Mouse (Mus musculus): ENCODE measurements around the gene Gm42669. TPM values are rescaled to one million over a fixed set of nuclear protein-coding genes. Genes with fewer than 3 reads are reported as not detected.

Gm42669 gene
- polyA plus RNA-seq, 1 experiment from 2014 or later = 0.52 TPM

GRCm38 (mm10) chr5:107497519-107498501, 9.6 kb upstream of the Gm42669 start:
- 18% methylated on average over 10 of the region's 10 CpGs for WGBS
- Histone ChIP-seq H3K4me1 (peaks cover 48% of the 10 kb centered on the region), H3K9ac (replicated peaks) (peak overlapping the region; percentile 61), H3K4me3 (peak overlapping the region; percentile 37), H3K36me3 (peaks cover 2% of the 10 kb centered on the region; the same call in 1 of the 2 replicates), H3K4me2 (replicated peaks) (peak overlapping the region; percentile 58), H3K27ac (replicated peaks) (peak overlapping the region; percentile 91), H3K9me3 (no peaks in the 10 kb centered on the region), H3K27me3 (no peaks in the 10 kb centered on the region)
- peak; percentile 96 for ATAC-seq (replicated peaks)

DNA sequence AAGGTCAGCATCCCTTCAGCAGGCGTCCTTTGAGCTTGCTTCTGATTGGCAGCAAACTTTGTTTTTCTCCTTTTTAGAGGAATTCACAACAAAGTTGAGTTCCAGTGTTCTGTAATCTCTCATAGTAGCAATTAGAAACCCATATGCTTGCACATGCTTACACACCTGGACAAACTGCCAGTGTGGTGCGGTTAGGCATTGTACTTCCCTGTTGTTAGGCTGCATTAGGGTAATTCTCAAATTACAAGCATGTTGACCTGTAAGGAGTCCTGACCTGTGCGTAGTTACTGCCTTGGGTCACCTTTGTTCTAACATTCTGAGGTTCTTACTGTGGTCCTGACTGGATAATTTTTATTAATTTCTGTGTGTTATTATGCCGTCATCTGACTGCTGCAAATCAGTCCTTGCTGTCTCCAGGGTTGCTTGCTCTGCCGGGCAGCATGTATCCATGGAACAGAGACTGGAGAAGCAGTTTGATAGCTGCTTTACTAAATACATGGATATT, 8.6 kb upstream of the Gm42669 start:
- peak overlapping the region; percentile 91 for H3K27ac ChIP-seq (replicated peaks)
- no peaks in the 10 kb centered on the region for H3K9me3 ChIP-seq
- no peaks in the 10 kb centered on the region for H3K27me3 ChIP-seq
- H3K4me2 ChIP-seq (replicated peaks) = peak overlapping the region; percentile 58
- no peak for ATAC-seq (replicated peaks)
- H3K4me1 ChIP-seq = peaks cover 48% of the 10 kb centered on the region
- H3K9ac ChIP-seq (replicated peaks) = peak overlapping the region; percentile 61
- H3K36me3 ChIP-seq = peaks cover 7% of the 10 kb centered on the region
- H3K4me3 ChIP-seq = peak overlapping the region; percentile 37
- WGBS = 45% methylated on average over 5 of the region's 5 CpGs

- H3K27ac ChIP-seq (replicated peaks) = peak overlapping the region; percentile 50
Measured at GRCm38 (mm10) chr5:107499891-107500535, 7.4 kb upstream of the Gm42669 start.

GRCm38 (mm10) chr5:107500741-107501140, 6.7 kb upstream of the Gm42669 start:
- H3K36me3 ChIP-seq = peaks cover 19% of the 10 kb centered on the region
- no peak overlapping the region for H3K4me2 ChIP-seq (replicated peaks)
- H3K9ac ChIP-seq (replicated peaks) = no peak overlapping the region

More at GRCm38 (mm10) chr5:107499891-107500535, 7.4 kb upstream of the Gm42669 start:
- Histone ChIP-seq H3K4me3 (no peak overlapping the region), H3K9ac (replicated peaks) (no peak overlapping the region), H3K4me1 (peaks cover 48% of the 10 kb centered on the region), H3K4me2 (replicated peaks) (peak overlapping the region; percentile 5), H3K36me3 (peaks cover 12% of the 10 kb centered on the region), H3K9me3 (no peaks in the 10 kb centered on the region), H3K27me3 (no peaks in the 10 kb centered on the region)
- WGBS = 66% methylated on average over 5 of the region's 5 CpGs
- ATAC-seq (replicated peaks) = no peak

DNA sequence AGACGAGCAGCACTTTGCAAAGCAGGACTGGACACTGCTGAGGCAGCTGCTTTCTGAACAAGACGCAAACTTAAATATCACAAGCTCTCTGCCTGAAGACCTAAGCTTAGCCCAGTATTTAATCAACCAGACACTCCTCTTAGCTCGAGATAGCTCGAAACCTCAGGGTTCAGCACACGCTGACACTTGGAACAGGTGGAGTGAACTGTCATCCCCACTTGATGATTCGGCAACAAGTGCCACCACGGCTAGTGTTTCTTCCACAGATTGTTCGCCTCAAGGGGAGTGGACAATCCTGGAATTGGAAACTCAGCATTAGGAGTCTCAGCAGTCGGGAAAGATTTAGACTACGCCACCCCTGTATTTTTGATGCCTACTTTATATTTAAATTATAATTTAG, 3.1 kb downstream of the Gm42669 start:
- WGBS = 93% methylated on average over 10 of the region's 10 CpGs
- Histone ChIP-seq H3K4me2 (replicated peaks) (no peak overlapping the region), H3K4me1 (no peaks in the 10 kb centered on the region), H3K27me3 (no peaks in the 10 kb centered on the region), H3K36me3 (peaks cover 32% of the 10 kb centered on the region), H3K4me3 (no peak overlapping the region), H3K27ac (replicated peaks) (no peak overlapping the region), H3K9me3 (no peaks in the 10 kb centered on the region), H3K9ac (replicated peaks) (no peak overlapping the region)
- no peak for ATAC-seq (replicated peaks)

More at GRCm38 (mm10) chr5:107500741-107501140, 6.7 kb upstream of the Gm42669 start:
- Histone ChIP-seq H3K4me1 (peaks cover 48% of the 10 kb centered on the region), H3K27me3 (no peaks in the 10 kb centered on the region), H3K9me3 (no peaks in the 10 kb centered on the region), H3K4me3 (no peak overlapping the region), H3K27ac (replicated peaks) (peak overlapping the region; percentile 56)
- no peak for ATAC-seq (replicated peaks)
- WGBS = 45% methylated on average over 1 of the region's 1 CpGs

- ATAC-seq (replicated peaks) = no peak
- 65% methylated on average over 2 of the region's 2 CpGs for WGBS
Measured at GRCm38 (mm10) chr5:107511326-107511725, 3.9 kb downstream of the Gm42669 start.

GRCm38 (mm10) chr5:107513583-107513982, 6.2 kb downstream of the Gm42669 start:
- Histone ChIP-seq H3K9me3 (no peaks in the 10 kb centered on the region), H3K27me3 (no peaks in the 10 kb centered on the region), H3K36me3 (peaks cover 11% of the 10 kb centered on the region), H3K9ac (replicated peaks) (no peak overlapping the region), H3K4me1 (peaks cover 3% of the 10 kb centered on the region; the same call in 1 of the 2 replicates), H3K27ac (replicated peaks) (no peak overlapping the region), H3K4me2 (replicated peaks) (no peak overlapping the region), H3K4me3 (no peak overlapping the region)
- WGBS = 53% methylated on average over 7 of the region's 7 CpGs
- 0 out of 2 replicates have a peak, but pooled peaks have one; percentile 32 for ATAC-seq (replicated peaks)

More at GRCm38 (mm10) chr5:107511326-107511725, 3.9 kb downstream of the Gm42669 start:
- no peaks in the 10 kb centered on the region for H3K4me1 ChIP-seq
- no peaks in the 10 kb centered on the region for H3K9me3 ChIP-seq
- no peak overlapping the region for H3K9ac ChIP-seq (replicated peaks)
- H3K27ac ChIP-seq (replicated peaks) = no peak overlapping the region
- H3K27me3 ChIP-seq = no peaks in the 10 kb centered on the region
- H3K4me2 ChIP-seq (replicated peaks) = no peak overlapping the region
- H3K36me3 ChIP-seq = peaks cover 27% of the 10 kb centered on the region
- H3K4me3 ChIP-seq = no peak overlapping the region

GRCm38 (mm10) chr5:107515453-107515852, 8.0 kb downstream of the Gm42669 start:
- 97% methylated on average over 3 of the region's 3 CpGs for WGBS
- Histone ChIP-seq H3K9ac (replicated peaks) (no peak overlapping the region), H3K27me3 (no peaks in the 10 kb centered on the region), H3K27ac (replicated peaks) (no peak overlapping the region), H3K4me1 (peaks cover 5% of the 10 kb centered on the region; the same call in 1 of the 2 replicates), H3K4me2 (replicated peaks) (no peak overlapping the region), H3K36me3 (peaks cover 8% of the 10 kb centered on the region), H3K9me3 (no peaks in the 10 kb centered on the region), H3K4me3 (no peak overlapping the region)
- ATAC-seq (replicated peaks) = no peak

- Histone ChIP-seq H3K4me1 (peaks cover 5% of the 10 kb centered on the region; the same call in 1 of the 2 replicates), H3K36me3 (peaks cover 7% of the 10 kb centered on the region), H3K9ac (replicated peaks) (no peak overlapping the region), H3K27me3 (no peaks in the 10 kb centered on the region), H3K9me3 (no peaks in the 10 kb centered on the region), H3K27ac (replicated peaks) (no peak overlapping the region), H3K4me2 (replicated peaks) (no peak overlapping the region), H3K4me3 (no peak overlapping the region)
- WGBS = 90% methylated on average over 1 of the region's 1 CpGs
- no peak for ATAC-seq (replicated peaks)
Measured at GRCm38 (mm10) chr5:107516087-107516486, 8.7 kb downstream of the Gm42669 start.

DNA sequence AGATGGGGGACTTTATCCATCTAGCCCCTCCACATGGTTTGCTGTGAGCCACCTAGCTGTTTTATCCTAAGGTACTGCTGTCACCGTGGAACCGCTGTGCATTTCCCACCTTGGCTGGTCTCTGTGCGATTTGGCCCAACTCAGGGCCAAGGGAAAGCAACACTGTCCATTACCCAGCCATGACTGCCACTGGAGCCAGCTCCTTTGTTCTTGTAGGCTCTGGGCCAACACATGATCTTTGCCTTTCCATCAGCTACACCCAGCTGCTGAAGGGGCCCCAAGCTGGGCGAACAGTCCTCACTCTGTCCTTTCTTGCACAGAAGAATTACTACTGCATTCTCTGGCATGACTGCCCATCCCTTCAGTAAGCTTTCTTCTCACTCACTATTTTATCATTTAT, 11.2 kb downstream of the Gm42669 start:
- Histone ChIP-seq H3K4me3 (no peak overlapping the region), H3K4me2 (replicated peaks) (no peak overlapping the region), H3K9ac (replicated peaks) (no peak overlapping the region), H3K27me3 (no peaks in the 10 kb centered on the region), H3K36me3 (no peaks in the 10 kb centered on the region), H3K27ac (replicated peaks) (no peak overlapping the region), H3K4me1 (peaks cover 5% of the 10 kb centered on the region; the same call in 1 of the 2 replicates), H3K9me3 (no peaks in the 10 kb centered on the region)
- ATAC-seq (replicated peaks) = no peak
- WGBS = 83% methylated on average over 4 of the region's 4 CpGs

GRCm38 (mm10) chr5:107521386-107521785, 14.0 kb downstream of the Gm42669 start:
- WGBS = 90% methylated on average over 6 of the region's 6 CpGs
- Histone ChIP-seq H3K27me3 (no peaks in the 10 kb centered on the region), H3K4me1 (peaks cover 5% of the 10 kb centered on the region; the same call in 1 of the 2 replicates), H3K36me3 (no peaks in the 10 kb centered on the region), H3K4me2 (replicated peaks) (no peak overlapping the region), H3K9me3 (no peaks in the 10 kb centered on the region), H3K27ac (replicated peaks) (no peak overlapping the region), H3K9ac (replicated peaks) (no peak overlapping the region), H3K4me3 (no peak overlapping the region)
- no peak for ATAC-seq (replicated peaks)

DNA sequence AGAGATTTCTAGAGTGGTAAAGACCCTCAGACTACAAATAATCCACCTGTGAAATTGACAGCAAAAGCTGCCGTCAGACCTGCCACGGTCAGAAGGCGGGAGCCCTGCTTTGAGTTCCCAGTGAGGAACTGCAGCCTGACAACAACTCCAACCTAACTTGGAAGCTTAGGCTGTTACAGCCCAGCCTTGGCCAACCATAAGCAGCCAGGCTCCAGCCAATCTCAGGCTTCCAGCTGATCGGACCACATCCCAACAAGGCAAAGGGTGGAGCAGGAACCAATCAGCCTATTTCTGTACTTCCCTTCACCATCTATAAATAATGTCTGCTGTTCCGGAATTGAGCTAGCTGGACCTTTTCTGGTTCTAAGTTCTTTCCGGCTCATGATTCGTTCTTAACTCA, 14.5 kb downstream of the Gm42669 start:
- no peak overlapping the region for H3K9ac ChIP-seq (replicated peaks)
- H3K27ac ChIP-seq (replicated peaks) = no peak overlapping the region
- no peak for ATAC-seq (replicated peaks)
- no peaks in the 10 kb centered on the region for H3K27me3 ChIP-seq
- H3K4me1 ChIP-seq = peaks cover 5% of the 10 kb centered on the region; the same call in 1 of the 2 replicates
- no peaks in the 10 kb centered on the region for H3K36me3 ChIP-seq
- H3K4me3 ChIP-seq = no peak overlapping the region
- H3K9me3 ChIP-seq = no peaks in the 10 kb centered on the region
- 84% methylated on average over 7 of the region's 7 CpGs for WGBS
- no peak overlapping the region for H3K4me2 ChIP-seq (replicated peaks)
